17 mouse cellular contexts compared by ENCODE assay signal in the genomic region with DNA sequence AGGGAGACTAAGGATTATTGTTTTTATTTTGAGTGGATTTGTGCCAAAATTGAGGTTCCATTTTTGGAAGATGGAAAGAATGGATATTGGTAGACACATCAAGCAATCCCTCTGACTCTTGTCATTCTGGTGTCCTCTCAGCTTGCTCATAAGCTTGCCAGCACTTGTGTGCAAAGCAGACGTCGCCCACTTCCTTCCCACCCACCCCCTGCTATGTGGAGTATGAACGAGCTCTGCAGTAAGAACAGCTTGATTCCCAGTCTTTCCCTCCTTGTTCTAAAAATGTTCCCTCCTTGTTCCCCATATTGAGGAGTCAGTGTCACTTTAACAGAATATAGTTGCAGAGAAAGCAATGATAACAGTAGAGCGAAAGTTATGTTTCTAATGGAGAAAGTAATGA. TPM values are rescaled to one million over a fixed set of nuclear protein-coding genes. Genes with fewer than 3 reads are reported as not detected.
"Had no signal": no experiment of that assay in that cellular context is flagged by ENCODE, and none has a peak within 500 bp of the region (broad histone marks: within the 10 kb centered on the region; RNA-seq: fewer than 3 reads in every experiment).

No protein-coding gene starts in this region.

- H3K9ac ChIP-seq: intestine, embryonic 15.5 days; kidney, embryonic 15.5 days; limb, embryonic 15.5 days; liver, embryonic 12.5 days; lung, embryonic 14.5 days; neural tube, embryonic 15.5 days had no signal

- H3K27ac ChIP-seq: intestine, embryonic 15.5 days; kidney, embryonic 15.5 days; limb, embryonic 15.5 days; liver, embryonic 12.5 days; midbrain, embryonic 10.5 days; neural tube, embryonic 15.5 days had no signal

- H3K27me3 ChIP-seq: intestine, embryonic 15.5 days; kidney, embryonic 15.5 days; liver, embryonic 12.5 days; neural tube, embryonic 15.5 days had no signal

- H3K36me3 ChIP-seq: intestine, embryonic 15.5 days; kidney, embryonic 15.5 days; limb, embryonic 15.5 days; liver, embryonic 12.5 days; midbrain, embryonic 10.5 days; neural tube, embryonic 15.5 days had no signal

- H3K4me2 ChIP-seq: intestine, embryonic 15.5 days; kidney, embryonic 15.5 days; limb, embryonic 15.5 days; liver, embryonic 12.5 days; lung, embryonic 14.5 days; neural tube, embryonic 15.5 days had no signal

- ATAC-seq: intestine, embryonic 15.5 days; liver, embryonic 12.5 days had no signal

- H3K9me3 ChIP-seq: intestine, embryonic 15.5 days; kidney, embryonic 15.5 days; limb, embryonic 15.5 days; liver, embryonic 12.5 days; midbrain, embryonic 10.5 days; neural tube, embryonic 15.5 days had no signal

- DNase-seq: kidney, adult 18-20 months; kidney, postnatal 14 days; lung, embryonic 14.5 days; lung, postnatal 10 days; lung, postnatal 4 days; midbrain, embryonic 14.5 days; spleen, adult 18-20 months; thymus, adult 2 months; thymus, postnatal 25 days had no signal

- H3K4me3 ChIP-seq: intestine, embryonic 15.5 days; kidney, embryonic 15.5 days; limb, embryonic 15.5 days; liver, embryonic 12.5 days; midbrain, embryonic 10.5 days; myocyte; neural tube, embryonic 15.5 days had no signal

- H3K4me1 ChIP-seq: intestine, embryonic 15.5 days; kidney, embryonic 15.5 days; limb, embryonic 15.5 days; liver, embryonic 12.5 days; neural tube, embryonic 15.5 days had no signal

RNA-seq across cellular contexts. Expression of a gene that starts 11.0 kb away (rescaled TPM):
- total RNA-seq: megakaryocyte, adult 5-6 weeks had no signal
- polyA plus RNA-seq: myocyte had no signal
